Mouse (Mus musculus): ENCODE results near the gene Cntnap5b. TPM values are rescaled to one million over a fixed set of nuclear protein-coding genes. Genes with fewer than 3 reads are reported as not detected.

Gene Cntnap5b
- not detected in 4 replicates for total RNA-seq (2023; ENCODE audit: inconsistent age)

DNA sequence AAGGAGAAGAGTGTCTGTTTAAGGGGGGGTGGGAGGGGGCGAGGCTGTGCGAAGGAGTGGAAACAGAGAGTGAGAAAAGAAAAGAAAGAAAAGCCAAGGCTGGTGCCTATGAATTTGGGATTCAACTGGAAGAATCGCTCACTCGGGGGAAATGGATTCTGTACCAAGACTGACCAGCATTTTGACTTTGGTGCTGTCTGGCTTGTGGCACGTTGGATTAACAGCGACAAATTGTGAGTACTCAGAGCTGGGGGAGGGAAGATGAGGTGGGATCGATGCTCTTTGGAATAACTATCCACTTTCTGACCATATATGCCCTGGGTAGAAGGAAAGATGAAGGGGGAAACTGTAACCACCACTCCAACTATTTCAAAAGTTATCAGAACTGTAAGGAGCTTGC lies at the start of gene Cntnap5b:
Cntnap5b (plus strand) TSS at position 152 of the 400 bp plus-strand sequence.

All from B cell, adult (primary cell).